12 mouse cellular contexts compared by ENCODE assay signal in the genomic region with DNA sequence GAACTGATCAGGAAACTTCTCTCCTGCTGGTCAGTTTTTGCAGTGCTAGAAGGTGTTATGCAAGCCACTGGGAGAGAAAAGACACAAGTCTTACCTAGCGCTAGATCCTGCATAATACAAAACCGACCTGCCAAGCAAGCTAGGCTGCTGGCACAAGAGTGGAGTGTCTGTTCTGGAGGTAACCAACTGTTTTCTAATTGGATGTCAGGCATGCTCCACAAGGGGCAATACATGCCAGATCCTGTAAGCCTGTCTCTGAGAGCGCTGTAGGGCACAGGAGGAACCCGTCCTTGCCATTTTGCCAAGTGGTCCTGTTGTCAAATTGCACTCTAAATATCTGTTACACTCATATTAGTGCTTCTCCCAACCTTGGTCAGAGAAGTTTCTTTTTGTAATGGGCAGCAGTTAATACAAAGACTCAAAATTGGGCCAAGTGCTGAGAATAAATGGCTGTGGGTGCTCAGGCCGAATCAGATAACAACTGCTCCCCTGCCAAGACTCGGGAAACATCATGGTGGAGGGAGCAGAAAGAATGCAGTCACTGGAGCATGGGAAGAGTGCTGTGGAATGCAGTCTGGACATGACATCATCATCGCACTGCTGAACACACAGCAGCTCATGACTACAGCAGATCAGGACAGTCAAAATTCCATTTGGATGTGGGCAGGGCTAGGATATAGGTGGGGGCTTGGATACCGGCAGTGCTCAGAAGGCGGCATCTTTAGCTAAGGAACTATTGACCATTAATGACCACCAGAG. TPM values are rescaled to one million over a fixed set of nuclear protein-coding genes. Genes with fewer than 3 reads are reported as not detected.
A peak's percentile ranks its signal among the peaks of the same experiment; 100 is the strongest.
DNase-seq lines count a peak whose midpoint lies in the region; ATAC-seq and TF ChIP-seq lines count a peak whose summit lies in the region.
"Had no signal": no experiment of that assay in that cellular context is flagged by ENCODE, and none has a peak within 500 bp of the region (broad histone marks: within the 10 kb centered on the region; RNA-seq: fewer than 3 reads in every experiment).

No protein-coding gene starts in this region.

- no peak overlapping the region for H3K4me3 ChIP-seq in kidney, postnatal 0 days (replicated peaks; ENCODE audit: low read depth, low read length)
- H3K4me3 ChIP-seq in heart, embryonic 10.5 days = no peak overlapping the region
- H3K4me3 ChIP-seq: heart, embryonic 15.5 days; limb, embryonic 12.5 days had no signal

- no peaks in the 10 kb centered on the region for H3K4me1 ChIP-seq in kidney, postnatal 0 days (replicated peaks; ENCODE audit: insufficient read depth, low read length)
- H3K4me1 ChIP-seq in heart, embryonic 10.5 days = no peaks in the 10 kb centered on the region
- H3K4me1 ChIP-seq: heart, embryonic 15.5 days had no signal

- peak; percentile 32 for DNase-seq in embryo, embryonic 10 days (ENCODE audit: low spot score)
- no peak for DNase-seq in embryo, embryonic 9.5 days (ENCODE audit: extremely low spot score)
- peak; percentile 52 for DNase-seq in kidney, postnatal 0 days (ENCODE audit: low spot score)
- DNase-seq in kidney, adult 11 months = no peak
- peak; percentile 75 to 83 for DNase-seq in cerebellum, postnatal 14 days
- peak; percentile 70 for DNase-seq in retina, embryonic 14.5 days (ENCODE audit: low spot score)
- no peak for DNase-seq in heart, embryonic 10.5 days (ENCODE audit: low spot score)
- no peak for DNase-seq in right cerebral cortex, postnatal 4 days
- DNase-seq: kidney, postnatal 10 days had no signal

- H3K4me2 ChIP-seq in kidney, postnatal 0 days (ENCODE audit: low read length) = no peak overlapping the region
- H3K4me2 ChIP-seq: heart, embryonic 15.5 days; limb, embryonic 12.5 days had no signal

- no peak overlapping the region for H3K9ac ChIP-seq in kidney, postnatal 0 days (ENCODE audit: low read depth, low read length)
- H3K9ac ChIP-seq: heart, embryonic 15.5 days; limb, embryonic 12.5 days had no signal

- TF ChIP-seq CTCF in kidney, postnatal 0 days (IDR thresholded peaks at IDR 0.05; ENCODE audit: low read depth) = no peak

- H3K27ac ChIP-seq in kidney, postnatal 0 days = no peak overlapping the region
- H3K27ac ChIP-seq in heart, embryonic 10.5 days = no peak overlapping the region
- H3K27ac ChIP-seq: heart, embryonic 15.5 days; limb, embryonic 12.5 days had no signal

- H3K36me3 ChIP-seq in kidney, postnatal 0 days (ENCODE audit: insufficient read depth, low read length) = no peaks in the 10 kb centered on the region
- H3K36me3 ChIP-seq in heart, embryonic 10.5 days = no peaks in the 10 kb centered on the region
- H3K36me3 ChIP-seq: heart, embryonic 15.5 days; limb, embryonic 12.5 days had no signal

- ATAC-seq in kidney, postnatal 0 days (replicated peaks; ENCODE audit: low FRiP score, low read depth) = no peak; the same call in 1 of the 2 replicates

- no peaks in the 10 kb centered on the region for H3K9me3 ChIP-seq in kidney, postnatal 0 days (replicated peaks; ENCODE audit: low read length)
- H3K9me3 ChIP-seq in heart, embryonic 10.5 days = no peaks in the 10 kb centered on the region
- H3K9me3 ChIP-seq: heart, embryonic 15.5 days; limb, embryonic 12.5 days had no signal

- no peaks in the 10 kb centered on the region; the same call in 1 of the 2 replicates for H3K27me3 ChIP-seq in kidney, postnatal 0 days (ENCODE audit: insufficient read depth, low read length)
- peaks cover under 1% of the 10 kb centered on the region; the same call in 1 of the 2 replicates for H3K27me3 ChIP-seq in heart, embryonic 10.5 days (ENCODE audit: insufficient read depth, poor library complexity, severe bottlenecking)

- 55% methylated on average over 9 of the region's 9 CpGs for WGBS in kidney, postnatal 0 days
- 63% methylated on average over 9 of the region's 9 CpGs for WGBS in heart, embryonic 10.5 days

RNA-seq across cellular contexts. Expression of a gene that starts 7.3 kb away (rescaled TPM):
- 0.33 and 0.48 TPM in 2 replicates for polyA plus RNA-seq in kidney, postnatal 0 days (2015; fragmentation: Nextera tagmentation; extraction: Ambion mirVana)
- not detected in 2 replicates for polyA plus RNA-seq in heart, embryonic 10.5 days (2016; fragmentation: Nextera tagmentation; extraction: Ambion mirVana)
- polyA plus RNA-seq: spleen, adult 2 months had no signal

Comparison
In these comparisons a context has a peak if more than half of its experiments do, and no peak if none do; other contexts are left out.
1. DNase-seq: peak in embryo, embryonic 10 days (single experiment), kidney, postnatal 0 days (single experiment), cerebellum, postnatal 14 days (2 of 2) and retina, embryonic 14.5 days (single experiment); none in embryo, embryonic 9.5 days (single experiment), kidney, adult 11 months (single experiment), heart, embryonic 10.5 days (single experiment) and right cerebral cortex, postnatal 4 days (single experiment).